Mouse (Mus musculus): ENCODE measurements at regions not wholly inside any gene's neighbourhood (a gene's known extent, or its start where the extent isn't known, plus 50 kb on each side); places are given as distances from the start of the nearest gene placed in this dataset.
"Not testable (repeated sequence)": the region's sequence is repeated elsewhere in the genome, so short reads cannot be mapped to it uniquely, and the experiment has no call there.

DNA sequence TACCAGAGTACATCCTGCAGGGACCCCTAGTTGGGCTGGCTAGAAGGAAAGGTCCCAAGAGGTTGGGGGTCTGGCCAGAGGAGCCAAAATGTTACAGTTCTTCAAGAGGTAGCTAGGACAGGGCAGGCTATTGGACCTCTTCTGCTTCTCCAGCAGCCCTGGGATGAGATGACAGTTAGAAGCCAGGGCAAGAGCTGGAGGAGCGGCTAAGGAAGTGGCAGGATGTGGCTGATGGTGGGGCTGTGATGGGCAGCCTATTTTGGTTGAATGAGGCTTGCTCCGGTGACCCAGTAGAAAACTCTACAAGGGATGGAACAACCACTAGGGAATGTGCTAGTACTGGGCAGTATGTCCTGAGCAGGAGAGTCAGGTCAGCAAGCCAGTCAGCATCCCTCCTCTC, 82.8 kb downstream of the Ddx11 start:
- Histone ChIP-seq H3K4me3 (replicated peaks) (no peak overlapping the region), H3K36me3 (replicated peaks) (no peaks in the 10 kb centered on the region), H3K27me3 (no peaks in the 10 kb centered on the region), H3K9ac (no peak overlapping the region), H3K4me1 (no peaks in the 10 kb centered on the region), H3K9me3 (no peaks in the 10 kb centered on the region), H3K27ac (no peak overlapping the region), H3K4me2 (no peak overlapping the region)
- ATAC-seq (ENCODE audit: low FRiP score) = no peak
- 86% methylated on average over 2 of the region's 2 CpGs for WGBS

DNA sequence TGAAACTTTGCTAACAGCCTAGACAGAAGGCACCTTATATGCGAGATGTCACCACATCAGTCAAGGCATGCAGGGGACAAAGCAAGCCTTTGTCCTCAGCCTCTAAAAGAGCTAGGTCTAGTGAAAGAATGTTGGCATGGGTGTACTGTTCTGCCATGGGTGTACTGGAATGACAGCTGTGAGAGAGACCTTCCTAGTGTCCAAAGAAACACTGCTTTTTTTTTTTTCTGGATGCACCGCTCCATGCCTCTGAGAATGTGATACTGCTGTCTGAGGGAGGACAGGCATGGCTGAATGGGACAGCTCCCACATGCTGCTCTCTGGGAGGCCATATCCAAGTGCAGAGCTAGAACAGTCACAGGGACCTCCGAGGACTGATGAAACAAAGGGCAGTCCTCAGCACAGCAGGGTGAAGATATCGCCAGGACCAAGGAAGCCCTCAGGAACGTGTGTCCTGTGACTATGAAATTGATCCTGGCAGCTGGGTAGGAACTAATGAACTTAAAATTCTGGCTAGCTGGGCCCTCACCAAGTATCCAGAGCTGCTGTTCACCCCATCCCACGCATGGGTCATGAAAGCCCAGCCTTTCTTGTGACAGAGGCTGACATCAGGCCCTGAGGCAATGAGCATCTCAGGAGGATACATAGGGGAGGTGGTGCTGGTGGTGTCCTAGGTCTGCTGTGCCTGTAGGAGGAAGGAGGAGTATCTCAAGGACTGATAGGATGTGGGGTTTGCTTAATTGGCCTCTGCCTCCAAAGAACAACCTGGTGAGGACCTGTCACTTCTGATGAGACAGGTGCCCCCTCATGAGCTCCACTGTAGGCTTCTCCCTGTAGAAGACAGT, 84.6 kb downstream of the Ddx11 start:
- ATAC-seq (ENCODE audit: low FRiP score); H3K27me3 ChIP-seq; H3K4me2 ChIP-seq; H3K4me1 ChIP-seq; H3K27ac ChIP-seq; H3K9ac ChIP-seq; H3K4me3 ChIP-seq (replicated peaks); H3K36me3 ChIP-seq (replicated peaks); H3K9me3 ChIP-seq: not testable (repeated sequence)
- WGBS = 72% methylated on average over 6 of the region's 6 CpGs

DNA sequence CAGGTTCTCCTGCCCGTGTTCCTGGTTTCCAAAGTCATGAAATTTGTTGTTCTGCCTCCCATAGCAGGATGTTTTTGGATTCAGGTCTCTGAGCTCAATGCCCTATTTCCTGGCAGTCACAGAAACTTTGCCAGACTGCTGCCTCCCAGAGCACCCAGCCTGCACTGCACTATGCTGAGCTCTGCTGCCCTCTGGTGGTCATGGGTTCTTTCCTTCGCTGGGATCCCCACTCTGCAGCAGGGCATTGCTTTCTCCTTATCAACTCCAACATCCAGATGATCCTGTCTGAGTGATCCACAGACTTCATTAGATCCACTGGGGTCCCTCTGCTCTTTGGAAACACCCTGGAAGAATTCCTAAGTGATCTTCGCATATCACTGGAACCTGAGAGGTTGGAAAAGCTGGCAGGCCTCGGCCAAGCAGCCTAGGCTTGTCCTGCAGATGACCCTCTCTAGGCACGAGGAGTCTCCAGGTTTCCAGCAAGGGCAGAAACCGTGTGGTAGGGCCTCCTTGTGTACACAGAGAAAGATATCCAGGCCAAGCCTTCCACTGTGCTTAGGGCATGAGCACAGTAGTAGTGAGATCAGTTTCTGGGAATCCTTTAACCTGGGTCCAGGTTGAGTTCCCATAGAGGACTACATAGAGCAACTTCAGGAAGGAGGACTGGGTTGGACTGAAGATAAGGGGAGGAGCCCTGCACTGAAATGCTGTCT, 85.6 kb downstream of the Ddx11 start:
- not testable (repeated sequence) for H3K9me3 ChIP-seq; H3K9ac ChIP-seq; H3K36me3 ChIP-seq (replicated peaks); H3K4me1 ChIP-seq; H3K4me3 ChIP-seq (replicated peaks); H3K27ac ChIP-seq; H3K4me2 ChIP-seq; H3K27me3 ChIP-seq
- ATAC-seq (ENCODE audit: low FRiP score) = peak; percentile 69; the same call in 1 of the 2 replicates
- WGBS = 55% methylated on average over 4 of the region's 6 CpGs

DNA sequence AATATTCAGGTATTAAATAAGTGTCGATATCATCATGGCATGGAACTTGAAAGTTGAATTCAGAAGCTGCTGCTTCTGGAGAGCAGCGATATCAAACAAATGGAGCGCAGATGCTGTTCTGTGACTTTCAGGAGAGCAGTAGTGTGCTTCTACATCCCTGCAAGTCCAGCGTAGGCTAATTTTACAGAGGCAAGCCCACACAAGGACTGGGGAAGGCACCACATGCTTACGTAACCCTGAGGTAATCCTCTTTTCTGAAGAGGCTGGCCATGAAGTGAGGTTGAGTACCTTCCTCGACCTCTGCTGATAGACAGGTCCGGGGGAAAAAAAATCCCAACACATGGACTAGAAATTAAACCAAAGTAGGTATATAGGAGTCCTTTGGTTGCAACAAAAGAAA, 88.2 kb downstream of the Ddx11 start:
- Histone ChIP-seq H3K9me3 (no peaks in the 10 kb centered on the region), H3K4me3 (replicated peaks) (no peak overlapping the region), H3K4me1 (no peaks in the 10 kb centered on the region), H3K4me2 (no peak overlapping the region), H3K9ac (no peak overlapping the region), H3K36me3 (replicated peaks) (no peaks in the 10 kb centered on the region), H3K27me3 (no peaks in the 10 kb centered on the region), H3K27ac (no peak overlapping the region)
- ATAC-seq (ENCODE audit: low FRiP score) = no peak
- WGBS = 85% methylated on average over 7 of the region's 7 CpGs

DNA sequence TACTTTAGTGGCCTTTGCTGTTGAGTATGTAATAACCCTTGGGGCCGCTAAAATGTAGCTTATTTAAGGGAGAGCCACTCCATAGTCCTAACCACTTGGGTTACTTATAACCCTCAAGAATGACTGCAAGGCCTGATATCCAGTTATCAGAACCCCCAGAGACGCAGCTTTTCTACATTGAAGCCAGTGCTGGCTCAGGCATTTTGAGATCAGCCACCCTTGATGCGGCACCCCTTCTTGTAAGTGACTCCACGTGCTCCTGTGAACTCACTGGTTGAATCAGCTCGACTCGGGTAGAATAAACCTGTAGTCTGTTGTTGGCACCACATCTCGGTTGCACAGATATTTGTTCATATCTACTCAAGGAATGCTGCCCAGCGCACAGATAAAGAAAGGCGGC, 89.3 kb downstream of the Ddx11 start:
- 91% methylated on average over 9 of the region's 9 CpGs for WGBS
- no peak for ATAC-seq (ENCODE audit: low FRiP score)
- no peak overlapping the region for H3K27ac ChIP-seq
- H3K4me3 ChIP-seq (replicated peaks) = no peak overlapping the region
- H3K27me3 ChIP-seq = no peaks in the 10 kb centered on the region
- H3K9ac ChIP-seq = no peak overlapping the region
- no peaks in the 10 kb centered on the region for H3K36me3 ChIP-seq (replicated peaks)
- H3K4me2 ChIP-seq = no peak overlapping the region
- H3K4me1 ChIP-seq = no peaks in the 10 kb centered on the region
- H3K9me3 ChIP-seq = no peaks in the 10 kb centered on the region

DNA sequence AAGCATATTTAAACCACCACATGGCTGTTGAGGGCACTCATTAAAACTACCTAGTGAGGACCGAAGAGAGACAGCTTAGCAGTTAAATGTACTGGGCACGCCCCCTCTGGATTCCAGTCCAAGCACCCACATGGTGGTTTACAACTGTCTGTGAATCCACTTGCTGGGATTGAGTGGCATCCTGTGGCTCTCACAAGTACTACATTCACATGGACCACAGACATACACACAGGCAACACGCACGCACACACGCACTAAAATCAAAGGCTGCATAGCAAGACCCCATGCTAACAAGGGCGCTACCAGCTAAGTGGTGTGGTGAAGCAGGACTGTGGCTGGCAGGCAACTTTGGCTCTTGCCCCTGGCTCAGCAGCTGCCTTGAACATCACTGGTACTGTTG, 95.0 kb downstream of the Ddx11 start:
- Histone ChIP-seq H3K9ac (no peak overlapping the region), H3K9me3 (no peaks in the 10 kb centered on the region), H3K36me3 (replicated peaks) (no peaks in the 10 kb centered on the region), H3K4me2 (no peak overlapping the region), H3K4me3 (replicated peaks) (no peak overlapping the region), H3K27ac (no peak overlapping the region), H3K4me1 (no peaks in the 10 kb centered on the region), H3K27me3 (no peaks in the 10 kb centered on the region)
- WGBS = 98% methylated on average over 6 of the region's 6 CpGs
- ATAC-seq (ENCODE audit: low FRiP score) = no peak

DNA sequence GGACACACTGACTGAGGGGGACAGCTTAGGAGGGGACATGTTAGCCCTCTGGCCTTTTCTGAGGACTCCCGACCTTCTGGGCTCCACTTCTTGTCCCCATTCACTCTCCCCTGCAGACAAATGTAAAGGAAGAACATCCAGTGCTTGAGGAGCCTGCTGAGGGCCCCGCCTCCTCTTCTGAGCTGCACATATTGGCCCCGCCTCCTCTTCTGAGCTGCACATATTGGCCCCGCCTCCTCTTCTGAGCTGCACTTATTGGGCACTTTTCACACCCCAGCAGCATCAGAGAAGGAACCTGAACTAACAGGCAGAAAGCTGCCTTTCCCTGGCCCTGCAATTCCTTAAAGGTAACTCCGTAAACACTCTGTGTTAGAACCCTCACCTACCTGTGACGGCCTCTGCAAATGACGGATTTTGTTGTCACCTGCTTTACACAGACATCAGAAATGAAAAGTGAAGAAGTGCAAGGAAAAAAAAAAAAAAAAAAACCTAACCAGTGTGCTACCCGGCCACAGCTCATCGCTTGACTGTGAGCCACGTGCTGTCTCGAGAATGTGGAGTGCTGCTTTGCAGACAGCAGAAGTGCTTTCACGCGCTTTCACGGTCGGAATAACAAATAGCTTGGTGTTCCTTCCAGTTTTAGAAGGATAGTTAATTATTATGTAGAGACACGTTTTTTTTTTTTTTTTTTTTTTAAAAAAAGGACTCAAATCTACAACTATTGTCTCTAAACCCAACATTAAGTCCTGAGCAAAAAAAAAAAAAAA, 96.5 kb downstream of the Ddx11 start:
- ATAC-seq (ENCODE audit: low FRiP score) = no peak
- no peaks in the 10 kb centered on the region for H3K27me3 ChIP-seq
- no peaks in the 10 kb centered on the region for H3K9me3 ChIP-seq
- no peak overlapping the region for H3K4me3 ChIP-seq (replicated peaks)
- H3K4me2 ChIP-seq = no peak overlapping the region
- no peak overlapping the region for H3K27ac ChIP-seq
- H3K9ac ChIP-seq = no peak overlapping the region
- H3K36me3 ChIP-seq (replicated peaks) = no peaks in the 10 kb centered on the region
- H3K4me1 ChIP-seq = no peaks in the 10 kb centered on the region
- WGBS = 53% methylated on average over 16 of the region's 16 CpGs

DNA sequence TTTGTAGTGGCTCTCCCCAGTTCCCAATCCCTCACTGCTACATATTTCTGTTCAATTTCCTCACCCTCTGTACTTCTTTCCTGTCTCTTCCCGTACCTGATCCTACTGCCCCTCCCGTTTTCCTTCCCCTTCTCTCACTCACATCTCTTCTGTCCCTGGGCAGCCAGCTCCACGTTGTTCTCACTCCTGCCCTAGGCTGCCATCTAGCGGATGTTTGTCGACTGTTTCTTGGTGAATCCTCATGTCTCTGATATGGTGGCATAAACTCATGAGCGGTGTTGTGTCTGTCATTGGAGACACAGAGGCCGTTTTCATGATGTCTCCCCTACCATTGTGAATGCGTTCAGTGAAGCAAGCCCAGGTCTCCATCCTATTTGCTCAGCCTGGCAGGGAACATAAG, 97.9 kb downstream of the Ddx11 start:
- Histone ChIP-seq H3K27me3 (no peaks in the 10 kb centered on the region), H3K4me2 (no peak overlapping the region), H3K9ac (no peak overlapping the region), H3K4me3 (replicated peaks) (no peak overlapping the region), H3K27ac (no peak overlapping the region), H3K36me3 (replicated peaks) (no peaks in the 10 kb centered on the region), H3K4me1 (no peaks in the 10 kb centered on the region), H3K9me3 (no peaks in the 10 kb centered on the region)
- WGBS = 13% methylated on average over 8 of the region's 8 CpGs
- ATAC-seq (ENCODE audit: low FRiP score) = 0 out of 2 replicates have a peak, but pooled peaks have one; percentile 51

DNA sequence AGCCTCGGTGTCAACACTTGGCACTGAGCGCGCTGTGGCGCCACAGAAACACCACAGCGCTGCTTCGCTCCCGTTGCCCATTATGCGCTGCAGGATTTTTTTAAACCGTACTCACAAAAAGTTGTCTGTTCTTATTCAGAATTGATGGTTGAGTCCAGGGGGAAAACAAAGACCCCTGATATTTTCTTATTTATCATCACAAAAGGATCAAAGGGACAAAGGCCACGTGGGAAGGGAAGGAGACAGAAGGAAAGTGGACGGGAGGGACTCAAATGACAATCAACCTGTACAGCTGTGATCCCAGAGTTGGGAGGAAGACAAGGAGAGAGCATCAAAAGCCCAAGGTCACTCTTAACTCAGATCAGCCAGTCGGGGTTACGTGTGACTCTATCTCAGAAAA, 100.4 kb downstream of the Ddx11 start:
- no peak overlapping the region for H3K4me2 ChIP-seq
- no peaks in the 10 kb centered on the region for H3K9me3 ChIP-seq
- no peaks in the 10 kb centered on the region for H3K4me1 ChIP-seq
- no peak overlapping the region for H3K9ac ChIP-seq
- no peak overlapping the region for H3K27ac ChIP-seq
- H3K27me3 ChIP-seq = no peaks in the 10 kb centered on the region
- no peak overlapping the region for H3K4me3 ChIP-seq (replicated peaks)
- H3K36me3 ChIP-seq (replicated peaks) = no peaks in the 10 kb centered on the region
- WGBS = 78% methylated on average over 13 of the region's 13 CpGs
- no peak for ATAC-seq (ENCODE audit: low FRiP score)

DNA sequence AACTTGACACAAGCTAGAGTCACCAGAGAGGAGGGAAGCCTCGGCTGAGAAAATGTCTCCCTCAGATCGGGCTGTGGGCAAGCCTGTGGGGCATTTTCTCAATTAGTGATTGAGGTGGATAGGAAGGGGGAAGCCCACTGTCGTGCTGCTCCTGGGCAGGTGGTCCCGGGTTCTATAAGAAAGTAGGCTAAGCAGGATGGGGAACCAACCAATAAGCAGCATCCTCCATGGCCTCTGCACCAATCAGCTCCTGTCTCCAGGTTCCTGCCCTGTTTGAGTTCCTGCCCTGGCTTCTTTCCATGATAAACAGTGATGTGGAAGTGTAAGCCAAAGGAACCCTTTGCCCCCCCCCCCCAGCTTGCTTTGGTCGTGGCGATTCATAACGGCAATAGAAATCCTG, 100.9 kb downstream of the Ddx11 start:
- no peak overlapping the region for H3K27ac ChIP-seq
- 73% methylated on average over 7 of the region's 7 CpGs for WGBS
- ATAC-seq (ENCODE audit: low FRiP score) = no peak

DNA sequence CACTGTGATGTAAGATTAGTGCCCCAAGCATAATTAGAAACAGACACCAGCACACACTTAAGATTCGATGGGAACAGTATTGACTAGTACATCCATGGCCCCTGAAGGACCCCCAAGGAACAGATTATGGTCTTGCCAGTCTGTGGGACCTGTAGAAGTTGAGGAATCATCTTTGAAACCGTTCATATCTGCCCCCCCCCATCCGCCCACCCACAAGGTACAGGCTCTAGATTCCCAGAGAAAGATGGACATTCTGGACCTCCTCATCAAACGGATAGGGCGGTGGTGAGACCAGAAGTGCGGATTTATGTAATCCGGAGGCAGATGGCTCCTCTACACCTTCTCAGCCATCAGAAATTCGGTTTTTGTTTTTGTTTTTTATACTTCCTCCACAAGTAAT, 109.1 kb downstream of the Ddx11 start:
- no peak for ATAC-seq (ENCODE audit: low FRiP score)
- H3K4me2 ChIP-seq = no peak overlapping the region
- no peak overlapping the region for H3K4me3 ChIP-seq (replicated peaks)
- no peaks in the 10 kb centered on the region for H3K9me3 ChIP-seq
- no peaks in the 10 kb centered on the region for H3K36me3 ChIP-seq (replicated peaks)
- H3K27ac ChIP-seq = no peak overlapping the region
- H3K9ac ChIP-seq = no peak overlapping the region
- 90% methylated on average over 8 of the region's 8 CpGs for WGBS
- peaks cover 11% of the 10 kb centered on the region for H3K27me3 ChIP-seq
- H3K4me1 ChIP-seq = peaks cover 13% of the 10 kb centered on the region

More for the DNA sequence above, 100.9 kb downstream of the Ddx11 start:
- no peaks in the 10 kb centered on the region for H3K4me1 ChIP-seq
- no peak overlapping the region for H3K9ac ChIP-seq
- H3K4me3 ChIP-seq (replicated peaks) = no peak overlapping the region
- H3K4me2 ChIP-seq = no peak overlapping the region
- no peaks in the 10 kb centered on the region for H3K27me3 ChIP-seq
- no peaks in the 10 kb centered on the region for H3K36me3 ChIP-seq (replicated peaks)
- H3K9me3 ChIP-seq = no peaks in the 10 kb centered on the region

DNA sequence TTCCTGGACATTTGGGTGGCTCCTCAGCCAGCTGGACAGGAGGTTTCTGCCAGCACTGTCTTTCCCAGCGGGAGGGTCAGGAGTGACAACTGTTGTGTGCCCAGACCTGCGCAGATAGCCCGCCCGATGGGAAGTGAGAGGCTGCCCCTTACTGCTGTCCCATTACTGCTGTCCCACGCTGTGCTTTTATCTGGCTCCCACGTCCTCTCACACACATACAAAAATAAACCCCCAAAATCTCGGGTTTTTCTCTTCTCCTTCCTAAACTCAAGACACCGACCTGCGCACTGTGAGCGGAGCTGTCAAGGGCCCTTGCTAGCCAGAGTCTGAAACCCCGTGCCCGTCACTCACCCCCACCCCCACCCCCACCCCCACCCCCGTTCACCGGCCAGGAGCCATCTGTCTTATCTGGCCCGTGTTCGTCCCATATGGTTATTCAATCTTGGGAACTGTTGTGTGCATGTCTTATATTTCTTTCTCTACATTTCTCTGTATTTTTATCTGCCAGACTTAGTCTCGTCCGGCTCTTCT, 109.6 kb downstream of the Ddx11 start:
- Histone ChIP-seq H3K9me3 (no peaks in the 10 kb centered on the region), H3K4me1 (peaks cover 13% of the 10 kb centered on the region), H3K27me3 (peaks cover 11% of the 10 kb centered on the region), H3K4me2 (no peak overlapping the region), H3K27ac (no peak overlapping the region), H3K36me3 (replicated peaks) (no peaks in the 10 kb centered on the region), H3K4me3 (replicated peaks) (no peak overlapping the region), H3K9ac (no peak overlapping the region)
- 79% methylated on average over 18 of the region's 18 CpGs for WGBS
- ATAC-seq (ENCODE audit: low FRiP score) = no peak

All from forebrain, embryonic 12.5 days (tissue).